Mouse (Mus musculus) hindbrain, embryonic 13.5 days (tissue): ENCODE data around the gene Pgf. TPM values are rescaled to one million over a fixed set of nuclear protein-coding genes. Genes with fewer than 3 reads are reported as not detected.
A peak's percentile ranks its signal among the peaks of the same experiment; 100 is the strongest.

Experiments used
- ATAC-seq: fragments of 200-750 bp; cut with Nextera tagmentation; 2 replicates; pipeline ENCODE4 v1.8.0; 2017; ENCODE audit warnings: moderate TSS enrichment; ENCODE audit not compliant: low FRiP score
- H3K27ac ChIP-seq: fragments of 300-500 bp; sonication (generic); 2 replicates; pipeline ENCODE4 v1.5.1; 2015; ENCODE audit warnings: inconsistent platforms, mild to moderate bottlenecking, moderate library complexity
- H3K27me3 ChIP-seq: fragments of 300-500 bp; sonication (generic); 2 replicates; pipeline ENCODE4 v1.6.1; 2015; ENCODE audit warnings: mild to moderate bottlenecking, inconsistent platforms
- H3K36me3 ChIP-seq: fragments of 300-500 bp; sonication (generic); 2 replicates; pipeline ENCODE4 v1.6.1; 2015; ENCODE audit warnings: mild to moderate bottlenecking, inconsistent platforms
- H3K4me1 ChIP-seq: fragments of 300-500 bp; sonication (generic); replicated peaks from 2 replicates; pipeline ENCODE4 v1.6.1; 2015; ENCODE audit warnings: inconsistent platforms
- H3K4me2 ChIP-seq: fragments of 300-500 bp; sonication (generic); 2 replicates; pipeline ENCODE4 v1.6.1; 2015; ENCODE audit warnings: inconsistent platforms, mild to moderate bottlenecking, moderate library complexity
- H3K4me3 ChIP-seq: fragments of 300-500 bp; sonication (generic); 2 replicates; pipeline ENCODE4 v1.5.1; 2015; ENCODE audit warnings: mild to moderate bottlenecking, inconsistent platforms
- H3K9ac ChIP-seq: fragments of 300-500 bp; sonication (generic); 2 replicates; pipeline ENCODE4 v1.6.1; 2015; ENCODE audit warnings: mild to moderate bottlenecking, inconsistent platforms
- H3K9me3 ChIP-seq: fragments of 300-500 bp; sonication (generic); 2 replicates; pipeline ENCODE4 v1.6.1; 2016; ENCODE audit warnings: inconsistent platforms
- WGBS: fragments of 180-500 bp; shearing (Covaris S2); methylation state at CpG from one replicate; pipeline ENCODE4 v1.1.7; 2015; 5-methylcytosine and 5-hydroxymethylcytosine counted together
- polyA plus RNA-seq: library from polyadenylated mRNA; unstranded; fragments of >200 nt; fragmentation: Nextera tagmentation; extraction: Ambion mirVana; gene quantifications from 2 replicates; pipeline ENCODE4 v1.2.1, GENCODE M21; 2015

Pgf gene
- polyA plus RNA-seq = 7.5 and 9.4 TPM in 2 replicates

GRCm38 (mm10) chr12:85177740-85178239 is at the start of gene Pgf:
TSS of gene Pgf (minus strand) at chr12:85177790.
- no peaks in the 10 kb centered on the region for H3K9me3 ChIP-seq
- 75% methylated on average over 10 of the region's 10 CpGs for WGBS
- no peaks in the 10 kb centered on the region for H3K36me3 ChIP-seq
- H3K4me2 ChIP-seq = peak within 1 kb of the TSS; percentile 57
- peaks cover 54% of the 10 kb centered on the region for H3K4me1 ChIP-seq
- peak within 1 kb of the TSS; percentile 30 for H3K4me3 ChIP-seq
- H3K27me3 ChIP-seq = peaks cover 49% of the 10 kb centered on the region
- ATAC-seq = no peak
- no peak within 1 kb of the TSS for H3K27ac ChIP-seq
- H3K9ac ChIP-seq = peak within 1 kb of the TSS; percentile 60

- no peak overlapping the region for H3K9ac ChIP-seq
- no peak overlapping the region for H3K4me2 ChIP-seq
- H3K27ac ChIP-seq = no peak overlapping the region
- no peak overlapping the region for H3K4me3 ChIP-seq
- 80% methylated on average over 7 of the region's 7 CpGs for WGBS
- no peak for ATAC-seq
- H3K9me3 ChIP-seq = no peaks in the 10 kb centered on the region
- H3K4me1 ChIP-seq = no peaks in the 10 kb centered on the region
- H3K27me3 ChIP-seq = no peaks in the 10 kb centered on the region
- H3K36me3 ChIP-seq = peaks cover 52% of the 10 kb centered on the region
These were observed 49.6 kb upstream of the Pgf start for GRCm38 (mm10) chr12:85227227-85227626.

- WGBS = 5% methylated on average over 12 of the region's 12 CpGs
- peak overlapping the region; percentile 83 for H3K4me3 ChIP-seq
- peak overlapping the region; percentile 76; the same call in 1 of the 2 replicates for H3K27ac ChIP-seq
- no peak for ATAC-seq
- no peaks in the 10 kb centered on the region for H3K9me3 ChIP-seq
- peaks cover 25% of the 10 kb centered on the region for H3K4me1 ChIP-seq
- peaks cover 38% of the 10 kb centered on the region for H3K36me3 ChIP-seq
- H3K27me3 ChIP-seq = no peaks in the 10 kb centered on the region
- peak overlapping the region; percentile 84 for H3K9ac ChIP-seq
- H3K4me2 ChIP-seq = peak overlapping the region; percentile 79
These were observed 42.3 kb upstream of the Pgf start for GRCm38 (mm10) chr12:85219905-85220290.

- H3K4me3 ChIP-seq = peak within 1 kb of the TSS; percentile 83
- peak within 1 kb of the TSS; percentile 84 for H3K9ac ChIP-seq
- 0% methylated on average over 54 of the region's 54 CpGs for WGBS
- no peaks in the 10 kb centered on the region for H3K9me3 ChIP-seq
- H3K36me3 ChIP-seq = peaks cover 33% of the 10 kb centered on the region
- no peaks in the 10 kb centered on the region for H3K27me3 ChIP-seq
- peaks cover 25% of the 10 kb centered on the region for H3K4me1 ChIP-seq
- peak; percentile 100 for ATAC-seq
- peak within 1 kb of the TSS; percentile 79 for H3K4me2 ChIP-seq
- H3K27ac ChIP-seq = peak within 1 kb of the TSS; percentile 86
These were observed 41.8 kb upstream of the Pgf start, which contains the start of gene Eif2b2 for GRCm38 (mm10) chr12:85219236-85219904. TSS of gene Eif2b2 (plus strand) at chr12:85219481.

- no peak overlapping the region for H3K4me2 ChIP-seq
- no peaks in the 10 kb centered on the region for H3K9me3 ChIP-seq
- peaks cover 25% of the 10 kb centered on the region for H3K4me1 ChIP-seq
- H3K4me3 ChIP-seq = no peak overlapping the region
- no peak overlapping the region for H3K27ac ChIP-seq
- H3K9ac ChIP-seq = no peak overlapping the region
- 83% methylated on average over 2 of the region's 2 CpGs for WGBS
- ATAC-seq = no peak
- peaks cover 17% of the 10 kb centered on the region for H3K36me3 ChIP-seq
- H3K27me3 ChIP-seq = no peaks in the 10 kb centered on the region
These were observed 40.2 kb upstream of the Pgf start for GRCm38 (mm10) chr12:85217733-85218310.

GRCm38 (mm10) chr12:85215031-85215430 is 37.4 kb upstream of the Pgf start:
- peaks cover 9% of the 10 kb centered on the region for H3K4me1 ChIP-seq
- no peaks in the 10 kb centered on the region for H3K9me3 ChIP-seq
- H3K36me3 ChIP-seq = no peaks in the 10 kb centered on the region
- H3K27ac ChIP-seq = no peak overlapping the region
- H3K4me2 ChIP-seq = no peak overlapping the region
- H3K4me3 ChIP-seq = no peak overlapping the region
- WGBS = 77% methylated on average over 5 of the region's 5 CpGs
- no peaks in the 10 kb centered on the region for H3K27me3 ChIP-seq
- H3K9ac ChIP-seq = no peak overlapping the region
- no peak for ATAC-seq

GRCm38 (mm10) chr12:85208687-85209199 is 31.2 kb upstream of the Pgf start:
- ATAC-seq = no peak
- Histone ChIP-seq H3K4me3 (no peak overlapping the region), H3K27ac (no peak overlapping the region), H3K36me3 (no peaks in the 10 kb centered on the region), H3K4me1 (no peaks in the 10 kb centered on the region), H3K9ac (no peak overlapping the region), H3K4me2 (no peak overlapping the region), H3K27me3 (no peaks in the 10 kb centered on the region), H3K9me3 (no peaks in the 10 kb centered on the region)
- WGBS = 32% methylated on average over 7 of the region's 7 CpGs

GRCm38 (mm10) chr12:85205425-85205824 is 27.8 kb upstream of the Pgf start:
- no peak overlapping the region for H3K4me2 ChIP-seq
- no peak overlapping the region for H3K27ac ChIP-seq
- ATAC-seq = no peak
- H3K4me3 ChIP-seq = no peak overlapping the region
- H3K36me3 ChIP-seq = no peaks in the 10 kb centered on the region
- H3K4me1 ChIP-seq = peaks cover 14% of the 10 kb centered on the region
- H3K9ac ChIP-seq = no peak overlapping the region
- H3K9me3 ChIP-seq = no peaks in the 10 kb centered on the region
- 91% methylated on average over 10 of the region's 10 CpGs for WGBS
- H3K27me3 ChIP-seq = no peaks in the 10 kb centered on the region

- peaks cover 16% of the 10 kb centered on the region for H3K4me1 ChIP-seq
- no peaks in the 10 kb centered on the region for H3K9me3 ChIP-seq
- 0 out of 2 replicates have a peak, but pooled peaks cover 5% of the 10 kb centered on the region for H3K27me3 ChIP-seq
- no peak overlapping the region for H3K27ac ChIP-seq
- no peak overlapping the region for H3K4me3 ChIP-seq
- ATAC-seq = no peak
- 52% methylated on average over 8 of the region's 8 CpGs for WGBS
- H3K36me3 ChIP-seq = no peaks in the 10 kb centered on the region
- no peak overlapping the region for H3K4me2 ChIP-seq
- H3K9ac ChIP-seq = no peak overlapping the region
These were observed 26.5 kb upstream of the Pgf start for GRCm38 (mm10) chr12:85204105-85204504.

- 0 out of 2 replicates have a peak, but pooled peaks cover 7% of the 10 kb centered on the region for H3K27me3 ChIP-seq
- 86% methylated on average over 5 of the region's 5 CpGs for WGBS
These were observed 26.1 kb upstream of the Pgf start for GRCm38 (mm10) chr12:85203699-85204098.

GRCm38 (mm10) chr12:85202191-85202590 is 24.6 kb upstream of the Pgf start:
- Histone ChIP-seq H3K36me3 (no peaks in the 10 kb centered on the region), H3K4me2 (no peak overlapping the region), H3K27ac (no peak overlapping the region), H3K4me1 (peaks cover 26% of the 10 kb centered on the region), H3K9me3 (no peaks in the 10 kb centered on the region), H3K4me3 (no peak overlapping the region), H3K27me3 (0 out of 2 replicates have a peak, but pooled peaks cover 7% of the 10 kb centered on the region), H3K9ac (no peak overlapping the region)
- ATAC-seq = no peak
- WGBS = 86% methylated on average over 7 of the region's 7 CpGs

More at GRCm38 (mm10) chr12:85203699-85204098, 26.1 kb upstream of the Pgf start:
- H3K9me3 ChIP-seq = no peaks in the 10 kb centered on the region
- peaks cover 16% of the 10 kb centered on the region for H3K4me1 ChIP-seq
- H3K4me2 ChIP-seq = no peak overlapping the region
- no peak overlapping the region for H3K27ac ChIP-seq
- ATAC-seq = no peak
- no peak overlapping the region for H3K4me3 ChIP-seq
- no peak overlapping the region for H3K9ac ChIP-seq
- no peaks in the 10 kb centered on the region for H3K36me3 ChIP-seq

- Histone ChIP-seq H3K4me2 (no peak overlapping the region), H3K9ac (0 out of 2 replicates have a peak overlapping the region, but pooled peaks have one; percentile 46)
- 80% methylated on average over 2 of the region's 2 CpGs for WGBS
These were observed 24.2 kb upstream of the Pgf start for GRCm38 (mm10) chr12:85201830-85202147.

More at GRCm38 (mm10) chr12:85201830-85202147, 24.2 kb upstream of the Pgf start:
- Histone ChIP-seq H3K9me3 (no peaks in the 10 kb centered on the region), H3K27ac (peak overlapping the region; percentile 69), H3K27me3 (0 out of 2 replicates have a peak, but pooled peaks cover 7% of the 10 kb centered on the region), H3K4me1 (peaks cover 26% of the 10 kb centered on the region), H3K36me3 (no peaks in the 10 kb centered on the region), H3K4me3 (no peak overlapping the region)
- ATAC-seq = no peak
